Mouse (Mus musculus): ENCODE measurements at regions not wholly inside any gene's neighbourhood (a gene's known extent, or its start where the extent isn't known, plus 50 kb on each side); places are given as distances from the start of the nearest gene placed in this dataset.

GRCm38 (mm10) chr1:73354447-73354846, 338.7 kb upstream of the Tnp1 start:
- no peak for TF ChIP-seq GATA1 (IDR thresholded peaks at IDR 0.05; ENCODE audit: low read length)

- TF ChIP-seq GATA1 (IDR thresholded peaks at IDR 0.05; ENCODE audit: low read length) = no peak
These were observed 332.8 kb upstream of the Tnp1 start for GRCm38 (mm10) chr1:73348476-73348875.

- TF ChIP-seq GATA1 (IDR thresholded peaks at IDR 0.05; ENCODE audit: low read length) = no peak
These were observed 328.9 kb upstream of the Tnp1 start for GRCm38 (mm10) chr1:73344587-73344986.

- no peak for TF ChIP-seq GATA1 (IDR thresholded peaks at IDR 0.05; ENCODE audit: low read length)
These were observed 326.2 kb upstream of the Tnp1 start for GRCm38 (mm10) chr1:73341911-73342310.

GRCm38 (mm10) chr1:73337401-73337800, 321.7 kb upstream of the Tnp1 start:
- TF ChIP-seq GATA1 (IDR thresholded peaks at IDR 0.05; ENCODE audit: low read length) = no peak

- no peak for TF ChIP-seq GATA1 (IDR thresholded peaks at IDR 0.05; ENCODE audit: low read length)
These were observed 293.8 kb upstream of the Tnp1 start for GRCm38 (mm10) chr1:73309556-73309955.

- TF ChIP-seq GATA1 (IDR thresholded peaks at IDR 0.05; ENCODE audit: low read length) = no peak
These were observed 292.7 kb upstream of the Tnp1 start for GRCm38 (mm10) chr1:73308420-73308819.

- TF ChIP-seq GATA1 (IDR thresholded peaks at IDR 0.05; ENCODE audit: low read length) = no peak
These were observed 291.5 kb upstream of the Tnp1 start for GRCm38 (mm10) chr1:73307194-73307593.

GRCm38 (mm10) chr1:73299978-73300688, 284.4 kb upstream of the Tnp1 start:
- no peak for TF ChIP-seq GATA1 (IDR thresholded peaks at IDR 0.05; ENCODE audit: low read length)

- no peak for TF ChIP-seq GATA1 (IDR thresholded peaks at IDR 0.05; ENCODE audit: low read length)
These were observed 269.6 kb upstream of the Tnp1 start for GRCm38 (mm10) chr1:73285342-73285741.

GRCm38 (mm10) chr1:73274480-73274879, 258.8 kb upstream of the Tnp1 start:
- TF ChIP-seq GATA1 (IDR thresholded peaks at IDR 0.05; ENCODE audit: low read length) = no peak

- TF ChIP-seq GATA1 (IDR thresholded peaks at IDR 0.05; ENCODE audit: low read length) = no peak
These were observed 255.2 kb upstream of the Tnp1 start for GRCm38 (mm10) chr1:73270787-73271391.

- TF ChIP-seq GATA1 (IDR thresholded peaks at IDR 0.05; ENCODE audit: low read length) = no peak
These were observed 253.5 kb upstream of the Tnp1 start for GRCm38 (mm10) chr1:73269051-73269755.

- TF ChIP-seq GATA1 (IDR thresholded peaks at IDR 0.05; ENCODE audit: low read length) = no peak
These were observed 249.3 kb upstream of the Tnp1 start for GRCm38 (mm10) chr1:73265009-73265408.

GRCm38 (mm10) chr1:73264245-73264644, 248.5 kb upstream of the Tnp1 start:
- no peak for TF ChIP-seq GATA1 (IDR thresholded peaks at IDR 0.05; ENCODE audit: low read length)

GRCm38 (mm10) chr1:73259525-73260098, 243.9 kb upstream of the Tnp1 start:
- no peak for TF ChIP-seq GATA1 (IDR thresholded peaks at IDR 0.05; ENCODE audit: low read length)

Data from G1E-ER4 (cell line).